Mouse (Mus musculus): ENCODE measurements around the gene Poc1a. TPM values are rescaled to one million over a fixed set of nuclear protein-coding genes. Genes with fewer than 3 reads are reported as not detected.

The Poc1a gene
- polyA plus RNA-seq, 1 experiment, result 24.3 TPM

- Histone ChIP-seq H3K9ac (ENCODE audit: low read depth, poor library complexity, severe bottlenecking) (no peak overlapping the region), H3K27ac (ENCODE audit: insufficient read depth, low read length) (no peak overlapping the region), H3K9me3 (replicated peaks; ENCODE audit: control insufficient read depth, insufficient read depth, low read length, poor library complexity, severe bottlenecking) (no peaks in the 10 kb centered on the region), H3K4me1 (ENCODE audit: control insufficient read depth, insufficient read depth, low read length) (no peaks in the 10 kb centered on the region), H3K36me3 (ENCODE audit: control insufficient read depth, insufficient read depth, low read length, poor library complexity, severe bottlenecking) (peaks cover 3% of the 10 kb centered on the region), H3K27me3 (ENCODE audit: control insufficient read depth, insufficient read depth, low read length, poor library complexity, severe bottlenecking) (no peaks in the 10 kb centered on the region), H3K4me3 (ENCODE audit: low read depth, low read length) (no peak overlapping the region)
- no peak for TF ChIP-seq CTCF (IDR thresholded peaks at IDR 0.05; ENCODE audit: low read depth, low read length)
- no peak for TF ChIP-seq EP300 (IDR thresholded peaks at IDR 0.05; ENCODE audit: insufficient read depth, low read depth, low read length)
- no peak for TF ChIP-seq POLR2A (IDR thresholded peaks at IDR 0.05; ENCODE audit: insufficient read depth, low read length)
These were observed 91.9 kb downstream of the Poc1a start for GRCm38 (mm10) chr9:106372431-106373412.

- no peaks in the 10 kb centered on the region for H3K9me3 ChIP-seq (replicated peaks; ENCODE audit: control insufficient read depth, insufficient read depth, low read length, poor library complexity, severe bottlenecking)
- H3K36me3 ChIP-seq (ENCODE audit: control insufficient read depth, insufficient read depth, low read length, poor library complexity, severe bottlenecking), result peaks cover 3% of the 10 kb centered on the region
- H3K9ac ChIP-seq (ENCODE audit: low read depth, poor library complexity, severe bottlenecking), result no peak overlapping the region
- H3K4me1 ChIP-seq (ENCODE audit: control insufficient read depth, insufficient read depth, low read length), result no peaks in the 10 kb centered on the region
- no peaks in the 10 kb centered on the region for H3K27me3 ChIP-seq (ENCODE audit: control insufficient read depth, insufficient read depth, low read length, poor library complexity, severe bottlenecking)
- H3K4me3 ChIP-seq (ENCODE audit: low read depth, low read length), result no peak overlapping the region
- TF ChIP-seq POLR2A (IDR thresholded peaks at IDR 0.05; ENCODE audit: insufficient read depth, low read length), result no peak
- TF ChIP-seq CTCF (IDR thresholded peaks at IDR 0.05; ENCODE audit: low read depth, low read length), result no peak
- no peak for TF ChIP-seq EP300 (IDR thresholded peaks at IDR 0.05; ENCODE audit: insufficient read depth, low read depth, low read length)
- no peak overlapping the region for H3K27ac ChIP-seq (ENCODE audit: insufficient read depth, low read length)
These were observed 93.1 kb downstream of the Poc1a start for GRCm38 (mm10) chr9:106373973-106374372.

- Histone ChIP-seq H3K27me3 (ENCODE audit: control insufficient read depth, insufficient read depth, low read length, poor library complexity, severe bottlenecking) (no peaks in the 10 kb centered on the region), H3K9me3 (replicated peaks; ENCODE audit: control insufficient read depth, insufficient read depth, low read length, poor library complexity, severe bottlenecking) (no peaks in the 10 kb centered on the region), H3K9ac (ENCODE audit: low read depth, poor library complexity, severe bottlenecking) (no peak overlapping the region), H3K27ac (ENCODE audit: insufficient read depth, low read length) (no peak overlapping the region), H3K36me3 (ENCODE audit: control insufficient read depth, insufficient read depth, low read length, poor library complexity, severe bottlenecking) (peaks cover 3% of the 10 kb centered on the region; the same call in 1 of the 2 replicates), H3K4me3 (ENCODE audit: low read depth, low read length) (no peak overlapping the region), H3K4me1 (ENCODE audit: control insufficient read depth, insufficient read depth, low read length) (no peaks in the 10 kb centered on the region)
- TF ChIP-seq EP300 (IDR thresholded peaks at IDR 0.05; ENCODE audit: insufficient read depth, low read depth, low read length), result no peak
- no peak for TF ChIP-seq POLR2A (IDR thresholded peaks at IDR 0.05; ENCODE audit: insufficient read depth, low read length)
- no peak for TF ChIP-seq CTCF (IDR thresholded peaks at IDR 0.05; ENCODE audit: low read depth, low read length)
These were observed 96.4 kb downstream of the Poc1a start for GRCm38 (mm10) chr9:106377247-106377646.

- Histone ChIP-seq H3K27ac (ENCODE audit: insufficient read depth, low read length) (no peak overlapping the region), H3K27me3 (ENCODE audit: control insufficient read depth, insufficient read depth, low read length, poor library complexity, severe bottlenecking) (no peaks in the 10 kb centered on the region), H3K4me3 (ENCODE audit: low read depth, low read length) (no peak overlapping the region), H3K9ac (ENCODE audit: low read depth, poor library complexity, severe bottlenecking) (no peak overlapping the region), H3K9me3 (replicated peaks; ENCODE audit: control insufficient read depth, insufficient read depth, low read length, poor library complexity, severe bottlenecking) (no peaks in the 10 kb centered on the region), H3K36me3 (ENCODE audit: control insufficient read depth, insufficient read depth, low read length, poor library complexity, severe bottlenecking) (peaks cover 3% of the 10 kb centered on the region; the same call in 1 of the 2 replicates), H3K4me1 (ENCODE audit: control insufficient read depth, insufficient read depth, low read length) (peaks cover under 1% of the 10 kb centered on the region)
- no peak for TF ChIP-seq CTCF (IDR thresholded peaks at IDR 0.05; ENCODE audit: low read depth, low read length)
- TF ChIP-seq POLR2A (IDR thresholded peaks at IDR 0.05; ENCODE audit: insufficient read depth, low read length), result no peak
- no peak for TF ChIP-seq EP300 (IDR thresholded peaks at IDR 0.05; ENCODE audit: insufficient read depth, low read depth, low read length)
These were observed 97.2 kb downstream of the Poc1a start for GRCm38 (mm10) chr9:106378045-106378444.

- Histone ChIP-seq H3K27me3 (ENCODE audit: control insufficient read depth, insufficient read depth, low read length, poor library complexity, severe bottlenecking) (no peaks in the 10 kb centered on the region), H3K27ac (ENCODE audit: insufficient read depth, low read length) (no peak overlapping the region), H3K9me3 (replicated peaks; ENCODE audit: control insufficient read depth, insufficient read depth, low read length, poor library complexity, severe bottlenecking) (no peaks in the 10 kb centered on the region), H3K4me3 (ENCODE audit: low read depth, low read length) (no peak overlapping the region), H3K9ac (ENCODE audit: low read depth, poor library complexity, severe bottlenecking) (no peak overlapping the region), H3K4me1 (ENCODE audit: control insufficient read depth, insufficient read depth, low read length) (peaks cover 5% of the 10 kb centered on the region), H3K36me3 (ENCODE audit: control insufficient read depth, insufficient read depth, low read length, poor library complexity, severe bottlenecking) (peaks cover 3% of the 10 kb centered on the region; the same call in 1 of the 2 replicates)
- TF ChIP-seq CTCF (IDR thresholded peaks at IDR 0.05; ENCODE audit: low read depth, low read length) (no peak), EP300 (IDR thresholded peaks at IDR 0.05; ENCODE audit: insufficient read depth, low read depth, low read length) (no peak), POLR2A (IDR thresholded peaks at IDR 0.05; ENCODE audit: insufficient read depth, low read length) (no peak)
These were observed 97.9 kb downstream of the Poc1a start for GRCm38 (mm10) chr9:106378753-106379152.
